Mouse (Mus musculus): ENCODE data around the gene Rab3ip.
A peak's percentile ranks its signal among the peaks of the same experiment; 100 is the strongest.

The Rab3ip gene

GRCm38 (mm10) chr10:116950009-116950769 is at the start of gene Rab3ip:
Rab3ip (minus strand) TSS chr10:116950769.
- DNase-seq (ENCODE audit: low read depth, low spot score) = peak; percentile 85

GRCm38 (mm10) chr10:116998716-116999455 is 48.3 kb upstream of the Rab3ip start:
- no peak for DNase-seq (ENCODE audit: low read depth, low spot score)

GRCm38 (mm10) chr10:116996236-116996600 is 45.6 kb upstream of the Rab3ip start:
- DNase-seq (ENCODE audit: low read depth, low spot score) = no peak

- DNase-seq (ENCODE audit: low read depth, low spot score) = no peak
Observed at GRCm38 (mm10) chr10:116995584-116996235, 45.1 kb upstream of the Rab3ip start.

GRCm38 (mm10) chr10:116995162-116995561 is 44.6 kb upstream of the Rab3ip start:
- no peak for DNase-seq (ENCODE audit: low read depth, low spot score)

GRCm38 (mm10) chr10:116993971-116994370 is 43.4 kb upstream of the Rab3ip start:
- no peak for DNase-seq (ENCODE audit: low read depth, low spot score)

GRCm38 (mm10) chr10:116986264-116987082 is 35.9 kb upstream of the Rab3ip start, which contains the start of gene Best3:
Best3 (plus strand) TSS chr10:116986314.
- DNase-seq (ENCODE audit: low read depth, low spot score) = no peak

- no peak for DNase-seq (ENCODE audit: low read depth, low spot score)
Observed at GRCm38 (mm10) chr10:116984836-116985235, 34.3 kb upstream of the Rab3ip start.

GRCm38 (mm10) chr10:116982526-116982925 is 32.0 kb upstream of the Rab3ip start:
- DNase-seq (ENCODE audit: low read depth, low spot score) = no peak

- peak; percentile 49 for DNase-seq (ENCODE audit: low read depth, low spot score)
Observed at GRCm38 (mm10) chr10:116980888-116981287, 30.3 kb upstream of the Rab3ip start.

- no peak for DNase-seq (ENCODE audit: low read depth, low spot score)
Observed at GRCm38 (mm10) chr10:116980273-116980672, 29.7 kb upstream of the Rab3ip start.

- no peak for DNase-seq (ENCODE audit: low read depth, low spot score)
Observed at GRCm38 (mm10) chr10:116978841-116979240, 28.3 kb upstream of the Rab3ip start.

GRCm38 (mm10) chr10:116977858-116978257 is 27.3 kb upstream of the Rab3ip start:
- no peak for DNase-seq (ENCODE audit: low read depth, low spot score)

GRCm38 (mm10) chr10:116977455-116977854 is 26.9 kb upstream of the Rab3ip start:
- no peak for DNase-seq (ENCODE audit: low read depth, low spot score)

- DNase-seq (ENCODE audit: low read depth, low spot score) = no peak
Observed at GRCm38 (mm10) chr10:116972509-116972908, 21.9 kb upstream of the Rab3ip start, which contains the start of gene Gm10271. Gm10271 (minus strand) TSS chr10:116972609.

- DNase-seq (ENCODE audit: low read depth, low spot score) = no peak
Observed at GRCm38 (mm10) chr10:116968741-116969140, 18.2 kb upstream of the Rab3ip start.

GRCm38 (mm10) chr10:116966065-116966464 is 15.5 kb upstream of the Rab3ip start:
- no peak for DNase-seq (ENCODE audit: low read depth, low spot score)

GRCm38 (mm10) chr10:116965297-116965696 is 14.7 kb upstream of the Rab3ip start:
- no peak for DNase-seq (ENCODE audit: low read depth, low spot score)

- no peak for DNase-seq (ENCODE audit: low read depth, low spot score)
Observed at GRCm38 (mm10) chr10:116964571-116964970, 14.0 kb upstream of the Rab3ip start.

GRCm38 (mm10) chr10:116964084-116964483 is 13.5 kb upstream of the Rab3ip start:
- DNase-seq (ENCODE audit: low read depth, low spot score) = peak; percentile 34

- peak; percentile 64 for DNase-seq (ENCODE audit: low read depth, low spot score)
Observed at GRCm38 (mm10) chr10:116962803-116963202, 12.2 kb upstream of the Rab3ip start.

Measured in R1 (cell line).